Mouse (Mus musculus) testis, adult 2 months (tissue): ENCODE measurements around the gene Pik3r3.

Experiments
- CTCF ChIP-seq: fragments of 200-500 bp; IDR thresholded peaks from 2 replicates; pipeline ENCODE4 v1.5.1; 2012; ENCODE audit warnings: low read depth, mild to moderate bottlenecking, inconsistent platforms, low read length, moderate library complexity; ENCODE audit not compliant: control insufficient read depth, insufficient read depth, insufficient replicate concordance
- POLR2A ChIP-seq: fragments of 200-500 bp; IDR thresholded peaks from 2 replicates; pipeline ENCODE4 v1.6.1; 2012; ENCODE audit warnings: low read depth, mild to moderate bottlenecking, inconsistent platforms, low read length, moderate library complexity; ENCODE audit not compliant: control insufficient read depth

DNA sequence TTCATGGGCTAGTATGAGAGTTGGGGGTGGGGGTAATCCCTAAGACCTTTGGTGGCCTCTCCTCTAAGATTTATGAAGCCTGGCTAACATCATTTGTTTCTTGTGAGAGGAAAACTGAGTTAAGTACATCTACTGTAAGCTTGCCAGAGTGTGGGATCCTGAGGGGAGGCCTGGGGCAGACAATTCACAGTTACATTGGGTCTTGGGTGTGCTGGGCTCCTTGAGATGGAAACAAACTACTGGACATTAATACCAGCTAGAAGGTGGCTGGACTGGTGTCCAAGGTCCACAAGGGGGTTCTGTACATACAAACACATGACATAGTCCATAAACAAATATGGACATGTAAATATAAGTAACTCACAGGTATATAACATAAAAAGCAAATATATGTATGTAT, 46.3 kb upstream of the Pik3r3 start:
- no peak for TF ChIP-seq POLR2A
- TF ChIP-seq CTCF: no peak
